Mouse (Mus musculus) embryo, embryonic 9.5 days (tissue): ENCODE results near the gene Cpm.

ENCODE experiments used
- DNase-seq: peaks from one replicate; pipeline ENCODE4 v3.0.0-alpha.2; 2017; ENCODE audit errors: extremely low spot score

The Cpm gene

GRCm38 (mm10) chr10:117620934-117621501 is 8.3 kb upstream of the Cpm start:
- DNase-seq: no peak

- no peak for DNase-seq
Observed at GRCm38 (mm10) chr10:117621616-117622533, 7.4 kb upstream of the Cpm start.

GRCm38 (mm10) chr10:117623358-117623757 is 5.9 kb upstream of the Cpm start:
- DNase-seq: no peak

- DNase-seq: no peak
Observed at GRCm38 (mm10) chr10:117624222-117624621, 5.1 kb upstream of the Cpm start.

GRCm38 (mm10) chr10:117624655-117625497 is 4.4 kb upstream of the Cpm start:
- no peak for DNase-seq

GRCm38 (mm10) chr10:117625500-117626296 is 3.6 kb upstream of the Cpm start:
- DNase-seq: no peak

- DNase-seq: no peak
Observed at GRCm38 (mm10) chr10:117626297-117626613, 3.0 kb upstream of the Cpm start.

- DNase-seq: no peak
Observed at GRCm38 (mm10) chr10:117626840-117627615, 2.3 kb upstream of the Cpm start.

GRCm38 (mm10) chr10:117627616-117627930 is 1.7 kb upstream of the Cpm start:
- no peak for DNase-seq

GRCm38 (mm10) chr10:117627949-117628348 is 1.4 kb upstream of the Cpm start:
- DNase-seq: no peak

GRCm38 (mm10) chr10:117628363-117629168 is 734 bp upstream of the Cpm start:
- peak; percentile 43 for DNase-seq

- no peak for DNase-seq
Observed at GRCm38 (mm10) chr10:117630176-117630575, 876 bp downstream of the Cpm start.

- DNase-seq: no peak
Observed at GRCm38 (mm10) chr10:117630810-117631209, 1.5 kb downstream of the Cpm start.

GRCm38 (mm10) chr10:117631562-117632259 is 2.4 kb downstream of the Cpm start:
- DNase-seq: no peak

- no peak for DNase-seq
Observed at GRCm38 (mm10) chr10:117632394-117632793, 3.1 kb downstream of the Cpm start.

GRCm38 (mm10) chr10:117633564-117634208 is 4.4 kb downstream of the Cpm start:
- no peak for DNase-seq

GRCm38 (mm10) chr10:117634323-117635030 is 5.2 kb downstream of the Cpm start:
- no peak for DNase-seq

GRCm38 (mm10) chr10:117635078-117635771 is 5.9 kb downstream of the Cpm start:
- DNase-seq: no peak
